Mouse (Mus musculus): ENCODE data around the gene Bmpr1b.

The Bmpr1b gene

GRCm38 (mm10) chr3:142113208-142113607 is 56.0 kb downstream of the Bmpr1b start:
- no peak for DNase-seq (ENCODE audit: low spot score)

GRCm38 (mm10) chr3:142106227-142106626 is 63.0 kb downstream of the Bmpr1b start:
- no peak for DNase-seq (ENCODE audit: low spot score)

- DNase-seq (ENCODE audit: low spot score) = no peak
Observed at GRCm38 (mm10) chr3:142104027-142104805, 65.0 kb downstream of the Bmpr1b start.

GRCm38 (mm10) chr3:142103622-142104021 is 65.6 kb downstream of the Bmpr1b start:
- DNase-seq (ENCODE audit: low spot score) = no peak

GRCm38 (mm10) chr3:142099151-142099550 is 70.1 kb downstream of the Bmpr1b start:
- no peak for DNase-seq (ENCODE audit: low spot score)

- DNase-seq (ENCODE audit: low spot score) = no peak
Observed at GRCm38 (mm10) chr3:142094049-142094448, 75.2 kb downstream of the Bmpr1b start.

- no peak for DNase-seq (ENCODE audit: low spot score)
Observed at GRCm38 (mm10) chr3:142089684-142090083, 79.5 kb downstream of the Bmpr1b start.

GRCm38 (mm10) chr3:142085938-142086337 is 83.3 kb downstream of the Bmpr1b start:
- DNase-seq (ENCODE audit: low spot score) = no peak

- DNase-seq (ENCODE audit: low spot score) = no peak
Observed at GRCm38 (mm10) chr3:142084091-142084490, 85.1 kb downstream of the Bmpr1b start.

GRCm38 (mm10) chr3:142077723-142078302 is 91.4 kb downstream of the Bmpr1b start:
- no peak for DNase-seq (ENCODE audit: low spot score)

- DNase-seq (ENCODE audit: low spot score) = no peak
Observed at GRCm38 (mm10) chr3:142071601-142072000, 97.6 kb downstream of the Bmpr1b start.

- DNase-seq (ENCODE audit: low spot score) = no peak
Observed at GRCm38 (mm10) chr3:142066792-142067346, 102.4 kb downstream of the Bmpr1b start.

- no peak for DNase-seq (ENCODE audit: low spot score)
Observed at GRCm38 (mm10) chr3:142065111-142065510, 104.1 kb downstream of the Bmpr1b start.

- no peak for DNase-seq (ENCODE audit: low spot score)
Observed at GRCm38 (mm10) chr3:142063536-142064226, 105.5 kb downstream of the Bmpr1b start.

GRCm38 (mm10) chr3:142061267-142061666 is 108.0 kb downstream of the Bmpr1b start:
- DNase-seq (ENCODE audit: low spot score) = no peak

- DNase-seq (ENCODE audit: low spot score) = no peak
Observed at GRCm38 (mm10) chr3:142059890-142060289, 109.3 kb downstream of the Bmpr1b start.

- DNase-seq (ENCODE audit: low spot score) = no peak
Observed at GRCm38 (mm10) chr3:142050681-142051080, 118.5 kb downstream of the Bmpr1b start.

GRCm38 (mm10) chr3:142049610-142050009 is 119.6 kb downstream of the Bmpr1b start:
- DNase-seq (ENCODE audit: low spot score) = no peak

GRCm38 (mm10) chr3:142049093-142049492 is 120.1 kb downstream of the Bmpr1b start:
- no peak for DNase-seq (ENCODE audit: low spot score)

GRCm38 (mm10) chr3:142048493-142048892 is 120.7 kb downstream of the Bmpr1b start:
- DNase-seq (ENCODE audit: low spot score) = no peak

- no peak for DNase-seq (ENCODE audit: low spot score)
Observed at GRCm38 (mm10) chr3:142043463-142043862, 125.8 kb downstream of the Bmpr1b start.

- DNase-seq (ENCODE audit: low spot score) = no peak
Observed at GRCm38 (mm10) chr3:142043006-142043405, 126.2 kb downstream of the Bmpr1b start.

- no peak for DNase-seq (ENCODE audit: low spot score)
Observed at GRCm38 (mm10) chr3:142040345-142040744, 128.9 kb downstream of the Bmpr1b start.
